Mouse (Mus musculus): ENCODE data around the gene Hes3. TPM values are rescaled to one million over a fixed set of nuclear protein-coding genes. Genes with fewer than 3 reads are reported as not detected.

Gene Hes3
- total RNA-seq, 2 experiments from 2014 or later = not detected

- DNase-seq (ENCODE audit: low spot score in 2 of 2) = peak; percentile 69 to 77
Measured at GRCm38 (mm10) chr4:152283186-152283950, 8.1 kb downstream of the Hes3 start.

GRCm38 (mm10) chr4:152282721-152283120 is 8.7 kb downstream of the Hes3 start:
- DNase-seq (ENCODE audit: low spot score in 2 of 2) = no peak

- DNase-seq (ENCODE audit: low spot score in 2 of 2) = no peak
Measured at GRCm38 (mm10) chr4:152281601-152282000, 9.9 kb downstream of the Hes3 start.

GRCm38 (mm10) chr4:152278986-152279385 is 12.5 kb downstream of the Hes3 start:
- DNase-seq (ENCODE audit: low spot score in 2 of 2) = no peak

- DNase-seq (ENCODE audit: low spot score in 2 of 2) = no peak
Measured at GRCm38 (mm10) chr4:152277916-152278315, 13.5 kb downstream of the Hes3 start.

- no peak for DNase-seq (ENCODE audit: low spot score in 2 of 2)
Measured at GRCm38 (mm10) chr4:152276389-152277347, 14.8 kb downstream of the Hes3 start.

GRCm38 (mm10) chr4:152274681-152275131 is 16.8 kb downstream of the Hes3 start:
- no peak for DNase-seq (ENCODE audit: low spot score in 2 of 2)

- no peak for DNase-seq (ENCODE audit: low spot score in 2 of 2)
Measured at GRCm38 (mm10) chr4:152273621-152274236, 17.7 kb downstream of the Hes3 start, which contains the start of gene Gpr153. Gpr153 (plus strand) TSS chr4:152274232.

- no peak for DNase-seq (ENCODE audit: low spot score in 2 of 2)
Measured at GRCm38 (mm10) chr4:152273191-152273590, 18.3 kb downstream of the Hes3 start.

GRCm38 (mm10) chr4:152272449-152273049 is 18.9 kb downstream of the Hes3 start:
- no peak for DNase-seq (ENCODE audit: low spot score in 2 of 2)

GRCm38 (mm10) chr4:152272006-152272405 is 19.5 kb downstream of the Hes3 start:
- DNase-seq (ENCODE audit: low spot score in 2 of 2) = no peak

GRCm38 (mm10) chr4:152271334-152271733 is 20.1 kb downstream of the Hes3 start:
- DNase-seq (ENCODE audit: low spot score in 2 of 2) = no peak

- no peak for DNase-seq (ENCODE audit: low spot score in 2 of 2)
Measured at GRCm38 (mm10) chr4:152270599-152270998, 20.9 kb downstream of the Hes3 start.

GRCm38 (mm10) chr4:152269967-152270366 is 21.5 kb downstream of the Hes3 start:
- DNase-seq (ENCODE audit: low spot score in 2 of 2) = no peak

- DNase-seq (ENCODE audit: low spot score in 2 of 2) = no peak
Measured at GRCm38 (mm10) chr4:152267748-152268369, 23.6 kb downstream of the Hes3 start.

- DNase-seq (ENCODE audit: low spot score in 2 of 2) = no peak
Measured at GRCm38 (mm10) chr4:152266236-152266895, 25.1 kb downstream of the Hes3 start.

GRCm38 (mm10) chr4:152265791-152266190 is 25.7 kb downstream of the Hes3 start:
- no peak for DNase-seq (ENCODE audit: low spot score in 2 of 2)

- DNase-seq (ENCODE audit: low spot score in 2 of 2) = no peak
Measured at GRCm38 (mm10) chr4:152264867-152265568, 26.4 kb downstream of the Hes3 start.

GRCm38 (mm10) chr4:152264177-152264530 is 27.3 kb downstream of the Hes3 start:
- no peak for DNase-seq (ENCODE audit: low spot score in 2 of 2)
